Mouse (Mus musculus) thymus, adult 2 months (tissue): ENCODE data around the gene Pcbp1.

ENCODE experiments used
- CTCF ChIP-seq: fragments of 200-500 bp; IDR thresholded peaks from 2 replicates; pipeline ENCODE4 v1.5.1; 2012; ENCODE audit warnings: mild to moderate bottlenecking, control low read depth, low read length, moderate library complexity, borderline replicate concordance; ENCODE audit not compliant: control insufficient read depth, poor library complexity, insufficient read depth; ENCODE audit errors: extremely low read depth
- POLR2A ChIP-seq: fragments of 200-500 bp; IDR thresholded peaks from 2 replicates; pipeline ENCODE4 v1.6.1; 2012; ENCODE audit warnings: mild to moderate bottlenecking, low read length, control low read depth, moderate library complexity; ENCODE audit not compliant: control insufficient read depth, poor library complexity, insufficient read depth; ENCODE audit errors: extremely low read depth

- TF ChIP-seq POLR2A, result no peak
- TF ChIP-seq CTCF, result no peak
Observed at GRCm38 (mm10) chr6:86497071-86497815, 28.9 kb downstream of the Pcbp1 start.
